Mouse (Mus musculus): Measurements from ENCODE around the gene Nhlh2. TPM values are rescaled to one million over a fixed set of nuclear protein-coding genes. Genes with fewer than 3 reads are reported as not detected.

Gene Nhlh2
- polyA plus RNA-seq, 2 experiments, result 0.08 TPM; not detected in 1

GRCm38 (mm10) chr3:102064566-102064965 is 54.7 kb downstream of the Nhlh2 start:
- Histone ChIP-seq H3K4me3 (replicated peaks; ENCODE audit: low read length) (no peak overlapping the region), H3K4me2 (replicated peaks; ENCODE audit: low read depth, low read length, severe bottlenecking) (no peak overlapping the region), H3K9me3 (ENCODE audit: control insufficient read depth, low read length) (no peaks in the 10 kb centered on the region), H3K36me3 (ENCODE audit: control insufficient read depth, insufficient read depth, low read length) (no peaks in the 10 kb centered on the region), H3K27me3 (ENCODE audit: control insufficient read depth, insufficient read depth, low read length) (no peaks in the 10 kb centered on the region), H3K4me1 (ENCODE audit: control insufficient read depth, insufficient read depth, low read length) (no peaks in the 10 kb centered on the region), H3K27ac (replicated peaks; ENCODE audit: low read depth, low read length) (no peak overlapping the region), H3K9ac (ENCODE audit: low read depth, low read length, severe bottlenecking) (no peak overlapping the region)
- WGBS, result 75% methylated on average over 6 of the region's 6 CpGs
- DNase-seq (ENCODE audit: low spot score), result no peak
- no peak for ATAC-seq (ENCODE audit: low FRiP score, low read depth)
- no peak for TF ChIP-seq POLR2A (IDR thresholded peaks at IDR 0.05; ENCODE audit: borderline replicate concordance, extremely low read depth, insufficient read depth, insufficient read length)

Other genes with a start within 250 kb of the Nhlh2 start
- 2.9 TPM in 2 replicates for gene Mab21l3, start 161.1 kb upstream of the Nhlh2 start, polyA plus RNA-seq (2012; rRNA removed)
- 0.90 and 1.5 TPM in 2 replicates for gene Mab21l3, start 161.1 kb upstream of the Nhlh2 start, polyA plus RNA-seq (2014; fragmentation: Nextera tagmentation; extraction: Ambion mirVana)
- gene Slc22a15, start 85.6 kb upstream of the Nhlh2 start, polyA plus RNA-seq (2012; rRNA removed), result 11.5 and 13.2 TPM in 2 replicates
- 5.8 and 7.5 TPM in 2 replicates for gene Slc22a15, start 85.6 kb upstream of the Nhlh2 start, polyA plus RNA-seq (2014; fragmentation: Nextera tagmentation; extraction: Ambion mirVana)
- gene Casq2, start 76.3 kb downstream of the Nhlh2 start, polyA plus RNA-seq (2012; rRNA removed), result 62.6 and 91.2 TPM in 2 replicates
- 40.4 and 59.5 TPM in 2 replicates for gene Casq2, start 76.3 kb downstream of the Nhlh2 start, polyA plus RNA-seq (2014; fragmentation: Nextera tagmentation; extraction: Ambion mirVana)
- gene Vangl1, start 194.6 kb downstream of the Nhlh2 start, polyA plus RNA-seq (2012; rRNA removed), result 22.7 and 28.2 TPM in 2 replicates
- gene Vangl1, start 194.6 kb downstream of the Nhlh2 start, polyA plus RNA-seq (2014; fragmentation: Nextera tagmentation; extraction: Ambion mirVana), result 23.0 and 24.7 TPM in 2 replicates